Mouse (Mus musculus): ENCODE data around the gene Olfr449.

The Olfr449 gene

DNA sequence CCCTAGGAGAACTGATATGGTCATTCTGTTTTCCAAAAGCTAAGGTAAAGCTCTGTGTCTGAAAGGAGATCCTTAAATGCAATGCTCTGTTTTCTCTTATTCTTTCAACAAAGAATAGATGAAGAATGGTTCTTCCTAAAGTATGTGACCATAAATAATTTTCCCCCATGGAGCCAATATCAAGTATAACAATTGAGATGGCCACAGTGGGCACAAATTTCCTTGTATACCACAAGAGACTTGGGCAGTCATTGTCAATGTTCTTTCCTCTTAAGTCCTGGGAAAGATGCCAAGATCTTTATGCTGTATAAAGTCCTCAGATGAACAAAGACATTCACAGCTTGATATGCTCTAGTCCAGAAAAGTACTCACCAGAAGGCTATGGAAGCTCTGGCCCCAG lies at the start of gene Olfr449:
Gene Olfr449, plus strand, starts transcription at position 301 of the 400 bp plus-strand sequence.
- in situ Hi-C loops (cut with MboI; ENCODE audit: unreplicated experiment in 2 of 2): loop anchor here in 1 of 2 experiments (25.0 kb wide), 1 partner anchor 1972 kb away; no protein-coding TSS in a partner anchor

DNA sequence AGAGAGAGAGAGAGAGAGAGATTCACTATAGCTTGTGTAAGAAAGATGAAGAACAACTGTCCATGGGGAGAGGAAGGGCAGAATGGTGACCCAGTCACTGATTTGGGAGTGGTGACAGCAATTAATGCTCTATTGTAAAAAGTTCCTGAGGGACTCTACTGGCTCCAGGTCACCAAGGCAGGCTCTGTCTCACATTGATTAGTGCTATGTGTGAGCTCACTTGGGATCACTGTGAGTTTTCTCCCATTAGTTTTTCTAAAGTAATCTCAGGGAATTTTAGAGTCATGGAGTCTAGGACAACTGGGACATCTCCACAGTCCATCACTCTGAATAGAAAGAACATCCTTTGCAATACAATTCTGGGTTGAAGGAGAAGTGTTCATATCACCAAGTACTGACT lies 49.4 kb upstream of the Olfr449 start, which contains the start of gene Olfr452:
Gene Olfr452, plus strand, starts transcription at position 301 of the 400 bp plus-strand sequence.
- in situ Hi-C loops (cut with MboI; ENCODE audit: unreplicated experiment in 2 of 2): no loop called here

DNA sequence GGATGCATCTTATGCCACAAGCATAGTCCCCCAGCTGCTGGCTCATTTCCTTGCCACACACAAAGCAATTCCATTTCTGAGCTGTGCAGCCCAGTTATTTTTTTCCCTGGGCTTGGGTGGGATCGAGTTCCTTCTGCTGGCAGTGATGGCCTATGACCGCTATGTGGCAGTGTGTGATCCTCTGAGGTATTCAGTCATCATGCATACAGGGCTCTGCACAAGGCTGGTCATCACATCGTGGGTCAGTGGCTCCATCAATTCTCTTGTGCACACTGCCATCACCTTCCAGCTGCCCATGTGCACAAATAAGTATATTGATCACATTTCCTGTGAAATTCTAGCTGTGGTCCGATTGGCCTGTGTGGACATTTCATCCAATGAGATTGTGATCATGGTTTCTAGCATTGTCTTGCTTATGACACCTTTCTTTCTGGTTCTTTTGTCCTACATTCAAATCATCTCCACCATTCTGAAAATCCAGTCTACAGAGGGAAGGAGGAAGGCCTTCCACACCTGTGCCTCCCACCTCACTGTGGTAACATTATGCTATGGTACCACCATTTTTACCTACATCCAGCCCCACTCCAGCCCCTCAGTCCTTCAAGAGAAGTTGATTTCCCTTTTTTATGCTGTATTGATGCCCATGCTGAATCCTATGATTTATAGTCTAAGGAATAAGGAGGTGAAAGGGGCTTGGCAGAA lies 43.8 kb upstream of the Olfr449 start:
- in situ Hi-C loops (cut with MboI; ENCODE audit: unreplicated experiment in 2 of 2): no loop called here

DNA sequence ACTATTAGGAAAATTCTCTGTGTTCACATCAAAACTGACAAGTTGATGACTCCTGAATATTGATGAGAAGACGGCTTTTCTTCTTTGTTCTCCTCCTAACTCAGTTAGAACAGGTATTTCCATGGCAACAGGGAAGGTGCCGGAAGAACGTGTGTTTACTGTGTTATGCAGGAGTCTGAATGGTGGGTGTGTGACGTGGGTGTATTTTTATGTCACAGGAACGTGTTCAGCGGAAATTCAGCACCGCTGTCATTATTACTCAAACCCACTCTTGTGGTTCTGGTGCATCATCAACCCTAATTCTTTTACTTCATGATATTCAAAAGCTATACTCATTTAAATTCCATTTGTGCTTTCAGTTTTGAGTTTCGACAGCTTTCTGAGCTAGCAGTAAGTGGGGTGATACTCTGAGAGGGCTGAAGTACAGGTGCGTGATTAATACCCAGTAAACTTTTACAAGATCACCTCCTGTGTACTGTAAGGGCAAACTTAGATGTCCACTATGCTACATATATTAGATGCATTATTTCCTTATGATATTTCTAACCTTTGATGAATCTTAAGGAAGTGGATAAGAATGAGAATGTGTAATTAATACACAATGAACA lies 43.1 kb upstream of the Olfr449 start:
- in situ Hi-C loops (cut with MboI; ENCODE audit: unreplicated experiment in 2 of 2): no loop called here

DNA sequence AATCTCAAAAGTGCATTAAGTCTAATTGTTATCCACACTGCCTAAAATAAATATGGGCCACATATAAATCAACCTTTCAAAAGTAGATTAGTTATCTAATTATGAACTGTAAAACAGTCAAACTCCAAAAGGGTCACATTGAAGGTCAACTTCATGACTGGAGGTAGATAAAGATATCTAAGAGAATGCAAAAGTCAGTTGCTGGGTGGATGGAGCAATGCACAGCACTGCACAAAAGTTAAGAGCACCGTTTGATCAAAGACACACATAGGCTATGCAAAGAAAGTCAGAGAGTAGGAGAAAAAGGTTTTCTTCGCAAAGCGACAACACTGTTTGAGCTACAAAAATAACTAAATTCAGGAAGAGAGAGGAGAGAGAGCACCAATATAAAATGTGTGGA lies 39.2 kb upstream of the Olfr449 start:
- in situ Hi-C loops (cut with MboI; ENCODE audit: unreplicated experiment in 2 of 2): no loop called here

DNA sequence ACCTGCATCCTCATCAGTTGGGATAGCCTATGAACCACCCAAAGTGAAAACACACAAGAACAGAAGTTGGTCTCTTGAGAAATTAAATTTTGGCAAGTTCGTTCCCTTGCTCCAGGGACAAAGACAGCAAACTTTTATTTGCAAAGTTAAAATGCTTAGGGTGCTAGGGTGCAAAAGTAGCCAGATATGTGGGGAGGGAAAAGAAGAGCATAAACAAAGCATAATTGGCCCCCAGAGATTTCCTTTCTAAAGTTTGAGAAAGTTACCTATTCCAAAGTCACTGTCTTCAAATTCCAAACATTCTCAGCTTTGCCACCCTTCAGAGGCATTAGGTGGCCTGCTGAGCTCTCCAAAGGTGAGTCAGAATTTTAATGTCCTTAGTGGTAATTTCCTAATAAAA lies 22.5 kb upstream of the Olfr449 start, which contains the start of gene Olfr450:
Gene Olfr450, plus strand, starts transcription at position 301 of the 400 bp plus-strand sequence.
- in situ Hi-C loops (cut with MboI; ENCODE audit: unreplicated experiment in 2 of 2): no loop called here

DNA sequence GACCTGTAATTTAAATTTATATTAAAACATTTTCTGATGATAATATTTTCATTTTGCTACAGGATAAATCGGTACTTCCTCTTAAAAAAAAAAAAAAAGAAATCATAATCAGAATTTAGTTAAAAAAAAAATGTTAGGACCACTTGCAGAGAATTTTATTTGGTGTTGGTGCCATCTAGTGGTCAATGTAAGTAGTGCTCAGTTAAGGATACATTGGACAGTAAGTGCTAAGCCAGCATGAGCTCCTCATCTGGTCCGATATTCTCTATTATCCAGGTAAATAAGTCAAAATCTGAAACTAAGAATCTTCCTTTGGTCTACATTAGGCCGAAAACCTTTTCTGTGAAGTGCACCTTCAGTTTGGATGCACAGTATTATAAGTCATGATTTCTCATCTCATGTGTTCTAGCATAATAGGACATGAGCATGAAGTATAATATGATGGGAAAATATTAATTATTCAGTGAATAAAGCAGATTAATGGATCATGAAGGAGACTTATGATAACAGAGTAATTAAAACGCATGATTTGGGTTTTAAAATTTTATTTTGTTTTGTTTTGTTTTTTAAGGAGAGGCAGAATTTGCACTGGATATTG lies 26.1 kb downstream of the Olfr449 start:
- in situ Hi-C loops (cut with MboI; ENCODE audit: unreplicated experiment in 2 of 2): loop anchor here (10.0 to 25.0 kb wide), 4 partner anchors 636 to 1823 kb away; partner anchors contain the start of gene 2210010C04Rik (in 1 of the 2)

DNA sequence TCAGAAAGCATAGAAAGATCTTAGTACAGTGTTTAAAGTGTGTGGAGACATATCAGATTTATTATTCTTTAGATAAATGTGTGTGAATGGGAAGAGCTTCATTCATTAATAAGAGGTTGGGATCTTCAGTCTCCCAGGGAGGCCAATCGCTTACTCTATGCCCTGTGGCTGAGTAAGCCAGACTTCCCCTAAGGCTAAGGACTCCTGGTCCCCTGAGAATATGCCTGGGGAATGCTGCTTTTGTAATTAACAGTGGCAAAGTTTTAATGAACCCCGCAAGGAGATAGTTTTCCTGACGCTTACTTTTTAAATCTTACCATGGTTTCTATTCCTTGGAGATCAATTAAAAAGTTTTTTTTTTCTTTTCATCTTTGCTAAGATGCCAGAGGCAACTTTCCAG lies 35.5 kb downstream of the Olfr449 start:
- in situ Hi-C loops (cut with MboI; ENCODE audit: unreplicated experiment in 2 of 2): loop anchor here (10.0 to 25.0 kb wide), 4 partner anchors 645 to 1832 kb away; partner anchors contain the start of gene 2210010C04Rik (in 1 of the 2)

DNA sequence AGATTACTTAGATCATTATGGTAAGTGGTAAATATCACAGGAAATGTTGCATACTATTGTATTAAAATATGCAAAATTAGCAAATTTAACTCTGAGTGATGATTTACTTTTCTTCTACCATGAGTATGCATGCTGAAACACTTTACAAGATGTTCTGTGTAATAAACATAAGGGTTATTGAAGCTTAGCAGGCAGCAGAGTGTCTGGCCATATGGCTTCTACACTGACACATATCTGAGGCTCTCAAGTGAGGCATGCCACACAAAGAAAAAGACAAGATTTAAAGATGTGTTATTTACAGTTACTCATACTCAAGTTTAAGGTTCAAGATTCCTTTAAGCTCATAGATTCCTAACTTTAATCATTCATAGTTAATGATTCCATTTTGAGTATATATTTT lies 42.1 kb downstream of the Olfr449 start:
- in situ Hi-C loops (cut with MboI; ENCODE audit: unreplicated experiment in 2 of 2): no loop called here
